Mouse (Mus musculus) T-helper 1 cell (primary cell): ENCODE results near the gene Slco4c1.

Experiments
- in situ Hi-C: fragments of 300-600 bp; cut with MboI, MseI; formaldehyde crosslinking; loops from one replicate; pipeline ENCODE4 v1.15.1; 2025; ENCODE audit warnings: high pct_unique_total_duplicates

Gene Slco4c1

GRCm38 (mm10) chr1:96871528-96872360, at the start of gene Slco4c1:
TSS of gene Slco4c1 (minus strand) at chr1:96872171.
- in situ Hi-C loops = no loop called here

- in situ Hi-C loops = no loop called here
Measured at GRCm38 (mm10) chr1:96917333-96917732, 45.4 kb upstream of the Slco4c1 start.

- in situ Hi-C loops = no loop called here
Measured at GRCm38 (mm10) chr1:96883788-96884187, 11.8 kb upstream of the Slco4c1 start.

- in situ Hi-C loops = no loop called here
Measured at GRCm38 (mm10) chr1:96878572-96878971, 6.6 kb upstream of the Slco4c1 start.

GRCm38 (mm10) chr1:96876076-96876475, 4.1 kb upstream of the Slco4c1 start:
- in situ Hi-C loops = no loop called here

GRCm38 (mm10) chr1:96874636-96875035, 2.7 kb upstream of the Slco4c1 start:
- in situ Hi-C loops = no loop called here

- in situ Hi-C loops = no loop called here
Measured at GRCm38 (mm10) chr1:96872361-96872693, 356 bp upstream of the Slco4c1 start.

- in situ Hi-C loops = no loop called here
Measured at GRCm38 (mm10) chr1:96870764-96871307, 1.1 kb downstream of the Slco4c1 start.

- in situ Hi-C loops = no loop called here
Measured at GRCm38 (mm10) chr1:96868722-96869121, 3.2 kb downstream of the Slco4c1 start.

- in situ Hi-C loops = no loop called here
Measured at GRCm38 (mm10) chr1:96866002-96866401, 6.0 kb downstream of the Slco4c1 start.

GRCm38 (mm10) chr1:96864120-96864519, 7.9 kb downstream of the Slco4c1 start:
- in situ Hi-C loops = no loop called here

- in situ Hi-C loops = no loop called here
Measured at GRCm38 (mm10) chr1:96859995-96860684, 11.8 kb downstream of the Slco4c1 start.

GRCm38 (mm10) chr1:96853541-96853940, 18.4 kb downstream of the Slco4c1 start:
- in situ Hi-C loops = no loop called here

GRCm38 (mm10) chr1:96849101-96849500, 22.9 kb downstream of the Slco4c1 start:
- in situ Hi-C loops = loop anchor here (5.0 to 10.0 kb wide), 2 partner anchors 166 to 828 kb away; no protein-coding TSS in a partner anchor

GRCm38 (mm10) chr1:96848606-96849005, 23.4 kb downstream of the Slco4c1 start:
- in situ Hi-C loops = loop anchor here (5.0 to 10.0 kb wide), 2 partner anchors 166 to 829 kb away; no protein-coding TSS in a partner anchor

- in situ Hi-C loops = loop anchor here (5.0 to 10.0 kb wide), 2 partner anchors 168 to 831 kb away; no protein-coding TSS in a partner anchor
Measured at GRCm38 (mm10) chr1:96846727-96847126, 25.2 kb downstream of the Slco4c1 start.

GRCm38 (mm10) chr1:96805287-96805727, 66.7 kb downstream of the Slco4c1 start:
- in situ Hi-C loops = loop anchor here (10.0 kb wide), 1 partner anchor 1321 kb away; no protein-coding TSS in a partner anchor

GRCm38 (mm10) chr1:96801595-96801994, 70.4 kb downstream of the Slco4c1 start:
- in situ Hi-C loops = loop anchor here (10.0 kb wide), 1 partner anchor 1317 kb away; no protein-coding TSS in a partner anchor

GRCm38 (mm10) chr1:96794690-96795089, 77.3 kb downstream of the Slco4c1 start:
- in situ Hi-C loops = no loop called here

GRCm38 (mm10) chr1:96794290-96794689, 77.7 kb downstream of the Slco4c1 start:
- in situ Hi-C loops = no loop called here

GRCm38 (mm10) chr1:96789268-96789667, 82.7 kb downstream of the Slco4c1 start:
- in situ Hi-C loops = no loop called here

GRCm38 (mm10) chr1:96774174-96774573, 97.8 kb downstream of the Slco4c1 start:
- in situ Hi-C loops = no loop called here
